In the genomic region with DNA sequence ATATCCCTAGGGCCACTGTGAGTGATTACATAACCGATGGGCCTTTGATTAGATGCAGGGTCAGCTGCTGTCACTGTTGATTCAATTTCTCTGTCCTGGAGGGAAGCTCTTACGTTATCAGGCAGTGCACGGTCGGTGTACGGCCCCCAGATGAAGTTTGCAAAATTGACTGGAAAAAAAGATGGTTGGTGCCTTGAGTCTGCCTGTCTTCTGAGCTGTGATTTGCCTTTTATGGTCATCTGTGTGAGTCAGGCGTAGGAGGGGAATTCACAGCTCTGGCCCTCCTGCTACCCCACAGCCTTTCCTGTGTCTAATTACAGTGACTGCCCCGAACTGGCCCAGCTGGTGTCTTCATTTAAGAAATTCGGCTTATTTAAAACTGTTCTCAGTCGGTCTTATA, we compare ENCODE assay signal across 8 mouse cellular contexts. TPM values are rescaled to one million over a fixed set of nuclear protein-coding genes. Genes with fewer than 3 reads are reported as not detected.
DNase-seq lines count a peak whose midpoint lies in the region; ATAC-seq and TF ChIP-seq lines count a peak whose summit lies in the region.

No protein-coding gene starts in this region.

- no peak for TF ChIP-seq POLR2A in thymus, adult 2 months (IDR thresholded peaks at IDR 0.05; ENCODE audit: control insufficient read depth, extremely low read depth, insufficient read depth, low read length, poor library complexity)

- ATAC-seq in neural tube, embryonic 13.5 days (ENCODE audit: low read depth), result no peak

- no peak overlapping the region for H3K9ac ChIP-seq in neural tube, embryonic 13.5 days

- H3K4me1 ChIP-seq in neural tube, embryonic 13.5 days (replicated peaks), result peaks cover 15% of the 10 kb centered on the region
- H3K4me1 ChIP-seq in thymus, adult 2 months (replicated peaks; ENCODE audit: control insufficient read depth, insufficient read depth, low read length), result no peaks in the 10 kb centered on the region

- intact Hi-C loops in heart, postnatal 10 days (cut with DNase I), result no loop called here
- intact Hi-C loops in gastrocnemius, postnatal 14 days (cut with DNase I; ENCODE audit: low total_unique reads), result no loop called here

- no peak overlapping the region for H3K4me2 ChIP-seq in neural tube, embryonic 13.5 days

- no peak for TF ChIP-seq CTCF in thymus, adult 2 months (IDR thresholded peaks at IDR 0.05; ENCODE audit: borderline replicate concordance, control insufficient read depth, extremely low read depth, insufficient read depth, low read length, poor library complexity)

- no peaks in the 10 kb centered on the region for H3K9me3 ChIP-seq in neural tube, embryonic 13.5 days

- no peak overlapping the region for H3K4me3 ChIP-seq in neural tube, embryonic 13.5 days
- no peak overlapping the region for H3K4me3 ChIP-seq in thymus, adult 2 months (ENCODE audit: control insufficient read depth, insufficient read depth, low read length)

- 0 out of 2 replicates have a peak overlapping the region, but pooled peaks have one; percentile 28 for H3K27ac ChIP-seq in neural tube, embryonic 13.5 days (replicated peaks)
- H3K27ac ChIP-seq in thymus, adult 2 months (ENCODE audit: control insufficient read depth, insufficient read depth, low read length), result no peak overlapping the region

- peak; percentile 9 for DNase-seq in adrenal gland, adult 8-10 months
- DNase-seq in adrenal gland, adult 2 months, result no peak
- DNase-seq in neural tube, embryonic 10.5 days (ENCODE audit: extremely low spot score, low spot score), result no peak
- peak; percentile 62 to 66 for DNase-seq in heart, postnatal 10 days
- DNase-seq in lung, postnatal 4 days, result peak; percentile 40 to 48
- no peak for DNase-seq in gastrocnemius, postnatal 14 days
- DNase-seq in thymus, adult 2 months, result no peak

- WGBS in neural tube, embryonic 13.5 days, result 45% methylated on average over 9 of the region's 9 CpGs
- 85% methylated on average over 9 of the region's 9 CpGs for WGBS in thymus, adult 2 months

- H3K27me3 ChIP-seq in neural tube, embryonic 13.5 days, result no peaks in the 10 kb centered on the region
- no peaks in the 10 kb centered on the region for H3K27me3 ChIP-seq in thymus, adult 2 months (ENCODE audit: control insufficient read depth, insufficient read depth, low read length)

- peaks cover 24% of the 10 kb centered on the region for H3K36me3 ChIP-seq in neural tube, embryonic 13.5 days
- H3K36me3 ChIP-seq in thymus, adult 2 months (ENCODE audit: control insufficient read depth, insufficient read depth, low read length), result no peaks in the 10 kb centered on the region

RNA-seq across cellular contexts. Expression of a gene that starts 16.7 kb away (rescaled TPM):
- total RNA-seq in adrenal gland, adult 8-10 months (2022), result 1 to 10 TPM in 1 of 4 experiments, under 1 TPM in 3; 0.35 to 1.1 (median 0.63) TPM
- total RNA-seq in adrenal gland, adult 2 months (2021), result under 1 TPM; 0.29 to 0.76 TPM
- polyA plus RNA-seq in adrenal gland, adult 2 months (2012; rRNA removed), result 0.07 TPM in 2 replicates
- polyA plus RNA-seq in neural tube, embryonic 13.5 days (2015; fragmentation: Nextera tagmentation; extraction: Ambion mirVana), result 7.4 and 7.6 TPM in 2 replicates
- 1 to 10 TPM; 3.7 to 7.2 TPM for total RNA-seq in heart, postnatal 10 days (2021)
- total RNA-seq in gastrocnemius, postnatal 14 days (2021), result 1 to 10 TPM; 1.0 to 1.5 TPM
- polyA plus RNA-seq in thymus, adult 2 months (2012; rRNA removed), result 0.08 and 0.16 TPM in 2 replicates

RNA-seq across cellular contexts. Expression of a gene that starts 52.9 kb away (rescaled TPM):
- total RNA-seq in adrenal gland, adult 8-10 months (2022), result 10 to 100 TPM; 42.3 to 50.6 (median 43.3) TPM
- total RNA-seq in adrenal gland, adult 2 months (2021), result 10 to 100 TPM; 41.8 to 49.4 TPM
- polyA plus RNA-seq in adrenal gland, adult 2 months (2012; rRNA removed), result 16.0 and 18.1 TPM in 2 replicates
- polyA plus RNA-seq in neural tube, embryonic 13.5 days (2015; fragmentation: Nextera tagmentation; extraction: Ambion mirVana), result 23.1 and 25.5 TPM in 2 replicates
- 10 to 100 TPM; 29.9 to 31.1 TPM for total RNA-seq in heart, postnatal 10 days (2021)
- 10 to 100 TPM; 31.4 to 40.6 TPM for total RNA-seq in gastrocnemius, postnatal 14 days (2021)
- 20.9 and 28.6 TPM in 2 replicates for polyA plus RNA-seq in thymus, adult 2 months (2012; rRNA removed)

Comparison
In these comparisons a context has a peak if more than half of its experiments do, and no peak if none do; other contexts are left out.
1. DNase-seq: peak in adrenal gland, adult 8-10 months (single experiment), heart, postnatal 10 days (2 of 2) and lung, postnatal 4 days (2 of 2); none in adrenal gland, adult 2 months (single experiment), neural tube, embryonic 10.5 days (single experiment), gastrocnemius, postnatal 14 days (single experiment) and thymus, adult 2 months (single experiment).